Mouse (Mus musculus) frontal cortex, adult (tissue): Measurements from ENCODE around the gene Man2c1.

Experiments
- ATAC-seq: cut with Nextera tagmentation; 2 replicates; pipeline ENCODE4 v1.9.2; 2017; ENCODE audit warnings: mild to moderate bottlenecking, moderate library complexity, mixed read lengths; ENCODE audit not compliant: low TSS enrichment

Man2c1 gene

DNA sequence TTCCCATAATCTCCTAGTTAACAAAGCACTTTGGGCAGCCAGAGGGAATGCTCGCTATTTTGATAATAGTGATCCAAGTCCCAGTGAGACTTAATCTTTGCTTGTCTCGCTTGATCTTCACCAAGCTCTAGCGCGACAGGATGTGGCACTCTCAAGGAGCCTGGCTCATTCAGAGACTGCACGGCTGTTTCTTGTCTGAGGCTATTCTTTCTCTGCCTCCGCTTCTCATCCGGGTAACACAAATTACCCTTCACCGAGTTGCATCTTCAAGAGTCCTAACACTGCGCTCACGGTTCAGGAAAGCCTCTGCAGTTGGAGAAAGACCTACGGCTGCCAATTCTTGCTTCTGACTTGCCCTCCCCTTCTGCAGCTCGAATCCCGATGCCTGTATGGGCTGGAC, 27.0 kb downstream of the Man2c1 start:
- peak; percentile 60 for ATAC-seq

DNA sequence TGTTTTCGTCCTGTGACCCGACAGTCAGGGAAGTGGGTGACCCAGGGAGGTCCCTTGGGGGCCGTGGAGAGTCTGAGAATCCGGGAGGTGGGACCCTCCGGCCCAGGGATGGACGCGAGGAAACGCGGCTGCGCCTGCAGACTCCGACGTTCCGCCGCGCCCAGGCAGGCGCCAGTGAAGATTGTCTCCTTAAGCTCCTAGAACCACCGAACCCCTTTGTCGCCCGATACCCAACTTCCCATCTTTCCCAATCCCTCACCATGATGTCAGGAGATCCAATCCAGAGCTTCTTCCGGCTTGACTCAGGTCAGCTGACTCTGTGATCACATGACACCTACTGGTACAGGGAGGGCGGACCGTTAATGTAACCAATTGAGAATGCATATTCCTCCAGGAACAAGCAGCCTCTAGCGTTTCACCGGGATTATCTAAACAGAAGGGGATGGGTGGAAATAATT, 27.6 kb downstream of the Man2c1 start, which contains the start of gene Commd4:
Gene Commd4 (minus strand): TSS at position 319 of the 458 bp plus-strand sequence.
- ATAC-seq, result peak; percentile 94

DNA sequence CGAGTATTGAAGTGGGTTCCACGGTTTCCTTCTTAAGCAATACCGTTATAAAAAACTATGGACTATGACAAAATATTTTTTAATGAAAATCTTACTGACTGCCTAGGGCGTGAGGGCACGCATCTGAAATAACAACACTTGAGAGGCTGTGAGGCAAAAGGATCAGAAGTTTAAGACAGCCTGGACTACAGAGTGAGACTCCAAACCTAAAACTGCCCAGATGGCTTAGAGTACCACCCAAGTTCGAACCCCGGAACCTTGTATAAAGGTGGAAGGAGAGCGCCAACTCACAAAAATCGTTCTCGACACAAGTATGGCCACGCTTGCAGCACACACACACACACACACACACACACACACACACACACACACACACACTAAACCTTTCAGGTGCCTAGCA, 28.0 kb downstream of the Man2c1 start:
- ATAC-seq, result no peak

DNA sequence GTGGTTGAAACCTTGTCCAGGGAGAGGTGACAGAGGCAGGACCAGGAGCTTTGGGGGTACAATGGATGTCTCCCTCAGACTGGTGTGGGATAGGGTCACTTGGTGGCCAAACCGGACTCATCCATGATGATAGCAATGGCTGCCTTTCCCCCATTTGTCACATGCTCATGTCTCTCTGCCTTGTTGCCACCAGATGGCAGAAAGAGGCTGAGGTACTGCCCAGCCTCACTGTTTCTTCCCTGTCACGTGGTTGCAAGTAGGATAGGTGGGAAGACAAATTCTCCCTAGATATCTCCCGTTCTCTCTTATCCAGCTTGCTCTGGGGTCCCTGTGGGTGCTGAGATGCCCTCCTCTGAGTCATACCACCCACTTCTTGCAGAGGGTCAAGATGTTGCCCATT, 32.0 kb downstream of the Man2c1 start:
- peak; percentile 54; the same call in 1 of the 2 replicates for ATAC-seq

DNA sequence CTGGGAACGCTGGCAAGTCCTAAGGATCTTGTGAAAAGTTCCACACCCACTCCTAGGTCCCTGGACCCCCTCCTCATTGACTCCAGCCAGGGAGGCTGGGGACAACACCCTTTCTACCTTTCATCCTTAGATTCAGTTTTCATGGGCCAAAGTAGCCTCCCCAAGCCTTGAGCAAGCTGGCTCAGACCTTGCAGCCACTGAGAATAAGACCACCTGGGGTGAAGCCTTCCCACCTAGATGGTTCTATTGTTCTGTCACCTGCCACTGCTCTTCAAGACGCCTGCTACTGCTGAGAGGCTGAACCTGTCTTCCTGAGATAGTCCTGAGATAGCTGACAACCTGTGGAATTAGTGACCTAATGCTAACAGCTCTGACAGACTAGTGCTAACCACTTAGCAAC, 32.6 kb downstream of the Man2c1 start:
- no peak for ATAC-seq

DNA sequence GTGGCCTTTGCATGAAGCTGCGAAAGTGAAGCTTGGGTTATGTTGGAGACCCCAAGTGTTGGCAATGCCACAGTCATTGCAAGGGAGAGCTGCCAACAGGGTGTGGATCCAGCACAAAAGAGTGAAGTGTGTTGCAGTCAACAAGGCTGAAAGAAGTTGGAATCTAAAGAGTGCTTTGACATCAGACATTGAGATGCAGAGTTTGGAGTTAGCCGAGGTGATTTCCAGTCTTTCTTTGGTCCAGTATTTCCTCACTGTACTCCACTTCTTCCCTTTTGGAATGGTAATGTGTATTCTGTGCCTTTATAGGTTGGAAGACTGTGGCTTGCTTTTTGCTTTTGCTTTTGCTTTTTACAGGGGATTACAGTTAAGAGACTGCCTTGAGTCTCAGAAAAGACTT, 35.7 kb downstream of the Man2c1 start:
- no peak for ATAC-seq

DNA sequence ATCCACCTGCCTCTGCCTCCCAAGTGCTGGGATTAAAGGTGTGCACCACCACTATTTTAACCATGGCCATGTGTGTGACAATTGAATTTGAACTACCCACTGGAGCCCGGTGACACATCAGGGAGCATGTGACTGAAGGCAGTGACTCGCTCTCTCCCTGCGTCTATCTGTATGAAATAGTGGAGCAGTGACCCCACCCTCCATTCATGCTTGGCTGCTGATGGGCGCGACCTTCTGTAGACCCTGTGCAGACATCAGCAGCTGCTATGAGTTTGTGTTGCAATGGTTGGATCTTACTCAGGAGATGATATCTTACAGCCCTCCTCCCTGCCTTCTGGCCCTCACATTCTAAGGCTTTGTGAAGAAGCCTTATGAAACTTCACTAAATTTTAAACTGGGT, 37.9 kb downstream of the Man2c1 start:
- no peak for ATAC-seq
